Mouse (Mus musculus) brain, adult 2 months (tissue): ENCODE data around the gene Cfap74.
"Not testable (repeated sequence)": the region's sequence is repeated elsewhere in the genome, so short reads cannot be mapped to it uniquely, and the experiment has no call there.

Experiments used
- DNase-seq: peaks from one replicate; pipeline ENCODE4 v3.0.0; 2011; ENCODE audit warnings: low read depth, low spot score

Cfap74 gene

DNA sequence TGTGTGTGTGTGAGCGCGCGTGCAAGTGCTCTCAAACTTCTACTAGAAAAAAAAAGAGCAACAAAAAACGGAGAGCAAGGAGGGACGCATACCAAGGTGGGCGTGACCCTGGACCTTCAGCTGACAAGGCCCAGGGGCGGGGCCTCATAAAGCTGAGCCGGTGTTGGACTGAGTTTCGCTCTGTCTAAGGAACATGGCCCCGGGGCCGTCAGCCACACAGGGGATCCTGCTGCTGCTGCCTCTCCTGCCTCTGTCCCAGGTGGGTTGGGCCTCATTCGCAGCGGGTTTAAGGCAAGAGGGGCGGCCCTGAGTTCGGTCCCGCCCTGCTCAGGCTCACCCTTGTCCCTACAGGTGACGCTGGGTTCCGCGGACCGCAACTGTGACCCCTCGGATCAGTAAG, 60.0 kb downstream of the Cfap74 start, which contains the start of gene Tmem52:
TSS of gene Tmem52 (plus strand) at position 163 of the 400 bp plus-strand sequence.
- no peak for DNase-seq

DNA sequence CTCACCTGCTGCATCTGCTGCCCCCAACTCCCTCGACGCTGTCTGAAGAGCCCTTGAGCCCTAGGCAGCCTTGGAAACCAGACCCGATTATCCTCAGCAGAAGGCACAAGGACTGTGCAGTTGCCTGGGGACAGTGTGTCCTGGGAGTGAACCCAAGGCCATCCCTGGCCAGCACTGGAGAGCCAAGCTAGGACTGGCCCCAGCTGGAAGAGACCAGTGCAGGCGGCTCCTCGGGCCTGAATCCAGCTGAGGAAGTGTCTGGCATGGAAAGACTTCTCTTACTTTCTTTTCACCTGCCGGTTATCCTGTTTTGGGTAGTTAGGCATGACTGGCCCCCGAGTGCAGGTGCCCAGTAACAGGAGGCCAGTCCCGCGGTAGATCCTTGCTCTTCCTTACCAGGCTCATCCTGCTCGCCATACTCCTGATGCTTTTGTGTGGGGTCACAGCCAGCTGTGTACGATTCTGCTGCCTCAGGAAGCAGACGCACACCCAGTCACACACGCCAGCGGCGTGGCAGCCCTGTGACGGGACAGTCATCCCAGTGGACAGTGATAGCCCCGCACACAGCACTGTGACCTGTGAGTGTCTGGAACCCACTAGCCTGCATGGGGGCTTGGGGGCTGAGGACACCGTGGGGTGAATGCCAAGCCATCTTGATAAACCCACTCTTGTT, 60.7 kb downstream of the Cfap74 start:
- no peak for DNase-seq

DNA sequence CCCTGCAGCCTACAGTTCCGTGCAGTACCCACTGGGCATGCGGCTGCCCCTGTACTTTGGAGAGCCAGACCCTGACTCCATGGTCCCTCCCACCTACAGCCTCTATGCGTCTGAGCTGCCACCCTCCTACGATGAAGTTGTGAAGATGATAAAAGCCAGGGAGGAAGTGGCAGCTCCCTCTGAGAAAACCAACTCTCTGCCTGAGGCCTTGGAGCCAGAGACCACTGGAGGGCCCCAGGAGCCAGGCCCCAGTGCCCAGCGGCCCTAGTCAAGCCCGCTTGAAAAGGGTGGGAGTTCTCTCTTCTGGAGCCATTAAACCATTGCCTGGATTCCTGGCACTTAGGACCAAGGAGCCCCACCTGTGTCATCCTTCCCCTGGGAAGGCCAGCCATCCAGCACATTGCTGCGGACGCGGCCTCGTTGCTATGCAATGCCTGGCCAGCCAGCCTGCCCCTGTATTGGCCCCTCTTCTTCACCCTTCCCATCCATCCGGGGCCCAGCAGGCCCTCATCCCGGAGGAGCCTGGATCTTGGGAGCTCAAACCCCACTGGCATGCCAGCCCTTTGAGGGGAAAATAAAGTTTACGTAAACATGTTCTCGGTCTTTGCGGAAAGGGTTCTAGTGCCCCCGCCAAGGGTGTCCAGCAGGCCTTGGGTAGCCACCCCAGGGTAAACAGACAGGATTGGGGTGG, 61.4 kb downstream of the Cfap74 start:
- DNase-seq = no peak

DNA sequence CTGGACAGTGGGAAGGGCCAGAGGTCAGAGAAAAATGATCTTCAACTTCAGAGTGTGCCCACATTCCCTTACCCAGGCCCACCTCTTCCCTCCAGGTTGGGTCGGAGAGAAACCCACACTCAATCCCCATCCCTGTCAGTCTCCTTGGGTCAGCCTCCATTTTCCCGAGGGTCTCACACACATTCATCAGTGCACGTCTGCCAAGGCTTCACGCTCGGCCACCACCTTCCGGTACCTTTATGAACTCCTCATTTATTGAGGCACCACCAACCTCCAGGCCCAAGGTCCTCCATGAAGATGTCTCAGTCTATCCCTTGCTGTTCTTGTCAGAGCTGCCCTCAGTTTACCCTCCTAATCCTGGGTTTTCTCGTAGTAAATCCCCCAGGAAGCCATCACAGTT, 62.0 kb downstream of the Cfap74 start:
- DNase-seq = no peak

DNA sequence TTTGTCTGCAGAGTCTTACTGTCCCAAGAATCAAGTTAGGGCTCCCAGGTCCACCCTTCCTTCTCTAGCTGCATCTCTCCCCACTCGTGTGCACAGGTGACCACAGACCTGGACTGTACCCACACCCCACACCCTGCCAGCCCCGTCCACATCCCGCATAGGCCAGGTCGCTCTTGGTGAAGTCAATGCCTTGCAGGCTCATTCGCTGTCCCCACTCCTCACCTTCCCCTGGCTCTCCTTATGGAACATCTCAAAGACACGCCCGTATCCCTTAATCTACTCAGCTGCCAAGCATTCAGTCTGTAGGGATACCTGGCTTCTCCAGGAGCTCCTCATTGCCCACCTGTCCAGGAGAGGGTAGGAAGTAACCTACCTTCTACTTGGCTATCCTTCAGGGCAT, 62.4 kb downstream of the Cfap74 start:
- no peak for DNase-seq

DNA sequence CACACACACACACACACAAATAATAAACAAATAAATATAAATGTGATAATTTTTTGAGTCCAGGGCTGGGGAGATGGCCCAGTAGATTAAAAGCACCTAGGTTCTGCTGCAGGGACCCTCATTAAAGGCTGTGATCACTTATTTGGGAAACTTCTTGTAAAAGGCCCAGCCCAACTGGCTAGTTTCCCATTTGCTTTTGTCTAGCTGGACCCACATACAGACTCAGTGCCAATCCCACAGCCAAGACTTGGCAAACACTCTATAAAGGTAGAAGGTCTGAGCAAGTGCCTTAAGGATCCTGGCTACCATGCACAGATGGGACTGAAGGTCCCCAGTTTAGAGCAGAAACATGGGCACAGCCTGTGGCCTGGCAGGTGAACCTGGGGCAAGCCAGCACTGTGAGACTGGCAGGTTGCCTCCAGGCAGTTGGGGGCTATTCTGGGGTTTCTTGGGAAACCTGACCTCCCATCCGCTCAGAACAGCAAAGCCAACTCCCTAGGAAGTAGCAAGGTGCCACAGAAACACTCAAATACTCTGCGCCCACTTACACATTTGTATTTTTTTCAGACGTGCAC, 63.8 kb downstream of the Cfap74 start:
- DNase-seq = peak; percentile 90

DNA sequence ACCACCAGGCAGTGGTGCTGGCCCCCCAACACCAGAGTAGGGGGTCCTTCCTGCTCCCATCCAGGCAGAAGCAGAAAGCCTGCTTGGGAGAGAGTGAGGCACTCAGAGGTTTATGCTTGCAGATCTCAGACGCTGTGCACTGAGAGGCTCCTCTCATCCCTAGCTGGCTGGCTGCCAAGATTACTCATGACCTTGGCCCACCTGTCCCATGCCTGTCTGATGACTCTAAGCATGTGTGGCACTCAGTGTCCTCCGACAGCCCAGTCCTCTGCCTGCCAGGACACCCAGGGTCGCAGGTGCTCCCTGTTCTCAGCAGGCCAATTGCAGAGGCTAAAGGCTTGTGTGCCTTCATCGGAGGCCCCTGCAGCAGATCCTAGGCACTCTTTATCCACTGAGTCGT, 64.3 kb downstream of the Cfap74 start:
- DNase-seq = peak; percentile 85

DNA sequence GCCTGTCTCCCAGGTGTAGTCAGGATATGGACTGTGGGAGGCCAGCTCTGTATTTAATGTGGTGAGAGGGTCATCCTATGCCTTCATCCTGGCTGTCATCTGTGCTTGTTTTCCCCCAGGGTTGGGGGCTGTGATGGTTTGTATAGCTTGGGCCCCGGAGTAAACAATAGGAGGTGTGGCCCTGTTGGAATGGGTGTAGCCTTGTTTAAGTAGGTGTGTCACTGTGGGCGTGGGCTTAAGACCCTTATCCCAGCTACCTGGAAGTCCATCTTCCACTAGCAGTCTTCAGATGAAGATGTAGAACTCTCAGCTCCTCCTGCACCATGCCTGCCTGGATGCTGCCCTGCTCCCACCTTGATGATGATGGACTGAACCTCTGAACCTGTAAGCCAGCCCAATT, 64.8 kb downstream of the Cfap74 start:
- not testable (repeated sequence) for DNase-seq

DNA sequence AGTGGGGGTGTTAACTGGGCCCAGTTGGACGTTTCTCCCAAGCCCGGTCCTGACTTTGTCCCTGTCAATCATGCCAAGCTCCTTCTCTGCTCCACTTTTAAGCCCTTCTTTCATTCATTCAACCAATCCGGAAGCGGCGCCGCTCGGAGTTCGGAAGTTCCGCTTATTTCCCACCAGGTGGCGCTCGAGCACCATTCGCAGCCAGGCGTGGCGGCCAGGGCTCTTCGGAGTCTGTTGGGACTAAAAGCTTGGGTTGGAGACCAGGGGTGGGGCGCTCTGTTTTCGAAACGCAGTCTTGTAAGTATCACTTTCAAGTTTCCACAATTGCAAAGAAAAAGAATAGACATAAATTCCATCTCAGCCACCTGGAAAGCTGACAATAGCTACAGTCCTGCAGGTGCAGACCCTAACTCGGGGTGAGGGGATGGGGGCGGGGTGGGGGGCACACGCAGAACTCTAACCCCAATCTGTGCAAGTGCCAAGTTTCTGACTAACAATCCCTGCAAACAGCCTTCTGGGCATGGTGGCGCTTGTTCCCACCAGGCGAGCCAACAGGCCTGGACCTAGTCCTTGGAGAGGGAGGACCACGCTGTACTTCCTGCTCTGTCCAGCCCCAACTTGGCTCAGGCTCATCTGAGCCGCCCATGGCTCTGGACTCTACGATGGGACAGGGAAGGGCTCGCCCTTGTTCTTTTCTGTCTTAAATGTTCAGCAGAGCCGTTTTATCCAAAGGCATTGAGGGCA, 72.6 kb downstream of the Cfap74 start:
- peak; percentile 80 for DNase-seq

DNA sequence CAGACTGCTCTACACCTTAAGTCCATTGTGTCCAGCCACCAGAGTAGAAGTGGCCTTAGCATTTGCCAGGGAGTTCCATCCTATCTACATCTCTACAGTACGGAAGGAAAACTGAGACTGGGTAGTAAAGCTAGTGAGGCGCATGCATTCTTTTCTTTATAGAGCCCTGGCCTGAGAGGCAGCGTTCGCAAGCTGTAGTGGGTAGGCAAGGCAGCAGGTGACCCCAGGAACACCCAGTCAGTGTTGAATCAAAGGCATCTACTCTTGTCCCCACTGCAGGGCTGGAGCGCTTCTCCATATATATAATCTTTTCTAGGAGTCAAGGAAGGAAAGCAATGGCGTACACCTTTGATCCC, 73.1 kb downstream of the Cfap74 start:
- no peak for DNase-seq

DNA sequence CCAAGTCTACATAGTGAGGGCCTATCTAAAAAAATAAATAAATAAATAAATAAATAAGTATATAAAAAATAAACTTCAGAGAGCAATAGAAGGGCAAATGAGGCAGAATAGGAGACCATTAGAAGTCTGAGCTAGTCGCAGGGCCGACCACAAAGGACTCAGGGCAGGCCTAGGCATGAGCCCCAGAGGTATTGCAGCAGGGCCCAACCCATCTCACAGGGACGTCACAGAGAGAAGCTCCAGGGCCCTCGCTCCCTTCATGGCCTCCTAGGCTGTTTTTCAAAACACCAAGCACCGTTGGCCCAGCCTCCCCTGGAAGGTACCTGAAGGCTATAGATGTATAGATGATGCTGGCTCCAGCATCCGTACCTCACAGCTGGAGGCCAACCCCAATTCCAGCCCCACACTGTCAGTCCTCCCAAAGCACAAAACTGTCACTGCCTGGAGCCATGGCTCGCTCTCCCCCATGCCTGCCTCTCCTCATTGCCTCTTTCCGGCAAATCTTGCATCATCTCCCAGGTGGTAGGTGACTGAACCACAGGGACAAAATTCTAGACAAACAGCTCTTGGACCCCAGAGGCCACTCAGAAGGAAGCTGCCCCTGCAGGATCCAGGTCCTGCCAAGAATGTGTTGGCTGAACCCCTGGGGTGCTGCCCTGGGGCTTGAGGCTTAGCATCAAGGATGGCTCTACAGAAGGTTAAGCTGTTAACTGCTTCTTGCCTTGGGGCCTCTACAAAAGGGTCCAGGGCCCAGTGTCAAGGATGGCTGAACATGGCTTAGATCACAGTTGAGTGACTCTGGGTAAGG, 73.9 kb downstream of the Cfap74 start:
- no peak for DNase-seq

DNA sequence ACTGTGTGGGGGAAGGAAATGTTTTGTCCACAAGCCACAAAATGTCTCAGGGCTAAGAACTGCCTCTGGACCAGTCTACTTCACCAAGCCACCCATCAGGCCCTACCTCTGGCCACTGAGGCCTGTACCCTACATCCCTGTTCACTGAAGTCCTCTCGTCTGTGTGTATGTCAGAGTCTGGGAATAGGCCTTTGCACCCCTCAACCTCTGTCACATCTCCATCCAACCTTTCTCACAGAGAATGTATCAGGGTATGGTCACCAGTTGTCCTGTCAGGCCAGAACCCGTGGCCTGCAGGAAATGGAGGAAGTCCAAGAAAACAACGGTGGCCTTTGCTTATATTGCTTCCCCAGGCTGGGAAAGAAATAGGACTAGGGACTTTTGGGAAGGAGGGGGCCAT, 76.5 kb downstream of the Cfap74 start:
- no peak for DNase-seq

DNA sequence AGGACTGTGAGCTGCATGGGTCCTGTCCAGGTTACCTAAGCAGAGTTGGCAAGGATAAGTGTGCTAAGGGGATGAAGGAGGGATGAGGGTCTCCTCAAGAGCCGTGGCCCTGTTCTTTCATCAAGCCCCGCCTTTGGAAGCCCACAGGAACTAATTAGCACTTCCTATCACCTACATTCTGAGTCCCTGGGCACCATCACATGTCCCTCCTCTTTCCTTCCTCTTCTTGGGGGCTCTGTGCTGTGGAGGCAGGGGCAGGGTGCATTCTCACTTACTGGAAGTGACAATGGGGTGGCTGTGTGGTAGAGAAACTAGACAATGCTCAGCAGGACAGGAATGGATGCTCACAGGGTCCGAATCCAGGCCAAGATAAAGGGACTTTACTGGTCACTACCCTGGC, 78.8 kb downstream of the Cfap74 start:
- DNase-seq = no peak

DNA sequence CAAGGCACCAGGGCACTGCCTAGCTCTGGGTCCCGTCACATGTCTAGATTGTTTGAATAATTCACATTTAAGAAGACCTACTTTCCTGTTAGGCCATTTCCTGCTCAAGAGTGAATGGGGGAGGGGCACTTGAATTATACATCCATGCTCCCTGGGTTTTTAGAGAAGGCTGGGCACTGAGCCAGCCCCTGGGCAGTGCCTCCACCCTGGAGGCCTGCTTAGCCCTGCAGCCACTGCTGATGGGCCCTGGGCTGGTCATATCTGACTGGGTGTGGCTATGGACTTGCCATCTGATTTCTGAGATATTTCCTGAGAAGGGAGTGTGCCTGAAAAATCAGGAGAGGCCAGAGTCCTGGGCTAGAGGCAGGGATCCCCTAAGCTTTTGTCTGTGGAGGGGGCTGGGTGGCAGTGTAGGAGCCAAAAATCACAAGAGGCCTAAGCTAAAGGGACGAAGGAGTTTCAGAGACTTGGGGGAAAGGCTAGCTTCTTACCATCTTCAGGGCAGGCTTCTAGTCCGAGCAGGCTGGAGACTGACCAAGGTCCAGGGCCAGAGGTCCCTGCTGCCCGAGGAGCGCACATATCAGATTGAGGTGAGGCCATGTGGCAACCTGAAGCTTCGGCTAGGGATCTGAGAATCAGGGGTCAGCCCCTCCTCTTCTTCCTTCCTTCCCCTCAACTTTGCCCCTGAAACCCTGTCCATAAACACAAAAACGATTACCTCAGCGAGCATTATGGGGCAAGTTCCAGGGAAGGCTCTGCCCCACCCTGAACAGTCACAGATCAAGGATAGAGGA, 79.4 kb downstream of the Cfap74 start:
- peak; percentile 44 for DNase-seq

DNA sequence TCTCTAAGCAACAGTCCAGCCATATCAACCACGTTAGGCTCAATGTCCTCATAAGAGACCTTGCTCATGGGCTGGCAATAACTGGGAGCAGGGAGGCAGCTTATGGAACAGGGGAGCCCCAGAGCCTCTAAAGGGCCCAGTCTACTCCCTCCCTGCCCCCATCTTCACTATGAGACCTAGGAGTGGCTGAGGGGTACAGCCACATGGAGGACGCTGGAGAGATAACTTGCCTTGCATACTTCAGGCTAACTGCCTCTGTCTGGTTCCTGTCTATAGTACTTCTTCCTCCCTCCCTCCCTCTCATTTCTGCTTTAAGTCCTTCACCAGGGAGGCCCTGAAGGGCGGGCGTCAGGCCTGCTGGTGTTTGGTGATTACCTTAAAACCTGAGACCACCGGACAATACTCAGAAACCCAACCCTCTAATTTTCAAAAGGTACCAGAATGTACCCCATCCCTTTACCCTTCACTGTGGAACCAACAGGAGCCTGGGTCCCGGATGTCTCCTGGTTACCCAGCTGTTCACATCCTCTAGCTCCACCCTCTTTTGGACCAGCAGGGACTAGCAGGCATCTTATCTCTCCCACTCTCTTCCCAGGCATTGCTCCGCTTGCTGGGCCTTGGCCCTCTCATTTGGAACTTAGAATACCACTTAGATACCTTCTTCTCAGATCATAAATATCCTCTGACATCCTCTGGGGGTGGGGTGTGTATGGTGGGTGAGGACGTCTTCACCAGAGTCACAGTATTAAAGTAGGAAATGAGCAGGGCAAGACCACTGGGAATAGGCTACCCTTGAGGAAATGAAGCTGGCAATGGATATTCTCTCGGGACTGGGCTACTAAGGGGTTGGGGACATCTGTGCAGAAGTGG, 80.3 kb downstream of the Cfap74 start:
- DNase-seq = no peak

DNA sequence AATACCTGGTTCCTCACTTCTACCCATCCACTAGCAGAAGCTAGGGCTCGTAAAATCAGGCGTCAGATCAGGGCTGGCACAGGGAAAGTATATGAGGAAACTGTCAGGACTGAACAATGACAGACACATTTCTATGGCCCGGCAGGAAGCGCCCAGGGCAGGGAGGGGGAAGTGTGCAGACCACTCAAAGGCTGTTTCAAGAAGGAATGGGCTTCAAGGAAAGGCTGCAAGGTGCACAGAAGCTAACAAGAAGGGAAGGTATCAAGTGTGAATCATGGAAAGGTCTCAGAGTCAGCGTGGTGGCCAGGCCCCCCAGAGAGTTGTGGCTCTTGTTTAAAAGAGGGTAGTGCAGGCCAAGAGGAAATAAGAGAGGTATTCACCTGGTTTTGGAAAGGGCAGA, 81.5 kb downstream of the Cfap74 start:
- no peak for DNase-seq

DNA sequence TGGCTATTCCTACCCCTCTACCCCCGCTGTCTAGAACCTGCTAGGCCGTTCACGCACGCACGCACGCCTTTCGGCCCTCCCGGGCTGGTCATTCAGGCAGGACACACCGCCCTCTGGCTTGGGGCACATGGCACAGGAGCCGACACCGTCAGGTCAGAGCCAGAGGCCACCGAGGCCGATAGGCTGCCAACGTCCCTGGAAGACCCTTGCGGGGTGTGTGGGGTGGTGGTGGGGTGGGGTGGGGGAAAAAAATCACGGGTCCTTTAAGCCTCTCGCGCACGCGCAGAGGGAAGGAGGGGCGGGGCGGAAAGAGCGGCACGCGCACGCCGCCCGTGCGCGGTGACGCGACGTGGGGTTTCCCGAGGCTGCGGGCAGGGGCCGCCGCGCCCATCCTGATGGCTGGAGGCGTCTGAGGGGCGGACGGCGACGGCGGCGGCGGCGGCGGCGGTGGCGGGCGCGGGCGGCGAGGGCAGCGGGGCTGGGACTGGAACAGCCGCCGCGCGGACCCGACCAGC, 82.1 kb downstream of the Cfap74 start, which contains the start of gene Gnb1:
TSS of gene Gnb1 (plus strand) at position 372 of the 515 bp plus-strand sequence.
- DNase-seq = peak; percentile 94

DNA sequence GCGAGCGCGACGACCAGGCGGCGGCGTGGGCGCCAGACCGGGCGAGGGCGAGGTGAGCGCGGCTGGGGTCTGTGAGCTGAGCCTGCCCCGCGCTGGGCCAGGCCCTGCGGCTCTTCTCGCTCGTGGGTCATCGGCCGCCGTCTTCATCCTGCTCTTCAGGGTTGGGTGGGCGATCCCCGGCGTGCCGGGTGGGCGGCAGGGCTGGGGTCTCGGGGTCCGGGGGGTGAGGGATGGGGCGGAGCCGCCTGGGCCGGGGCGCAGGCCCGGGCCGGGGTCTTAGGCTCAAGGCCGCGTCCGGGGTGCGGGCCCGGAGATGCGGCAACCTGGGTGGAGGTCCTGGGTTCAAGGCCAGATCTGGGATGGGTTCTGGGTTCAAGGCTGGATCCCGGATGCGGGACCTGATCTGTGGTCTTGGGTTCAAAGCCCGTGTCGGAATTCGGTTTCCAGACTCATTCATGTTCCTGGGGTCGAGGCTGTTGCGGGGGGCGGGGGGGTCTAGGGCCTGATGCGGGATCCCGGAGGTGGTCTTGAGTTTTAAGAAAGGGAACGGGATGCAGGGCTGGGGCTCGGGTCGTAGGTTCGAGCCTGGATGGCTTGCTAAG, 82.6 kb downstream of the Cfap74 start:
- no peak for DNase-seq

DNA sequence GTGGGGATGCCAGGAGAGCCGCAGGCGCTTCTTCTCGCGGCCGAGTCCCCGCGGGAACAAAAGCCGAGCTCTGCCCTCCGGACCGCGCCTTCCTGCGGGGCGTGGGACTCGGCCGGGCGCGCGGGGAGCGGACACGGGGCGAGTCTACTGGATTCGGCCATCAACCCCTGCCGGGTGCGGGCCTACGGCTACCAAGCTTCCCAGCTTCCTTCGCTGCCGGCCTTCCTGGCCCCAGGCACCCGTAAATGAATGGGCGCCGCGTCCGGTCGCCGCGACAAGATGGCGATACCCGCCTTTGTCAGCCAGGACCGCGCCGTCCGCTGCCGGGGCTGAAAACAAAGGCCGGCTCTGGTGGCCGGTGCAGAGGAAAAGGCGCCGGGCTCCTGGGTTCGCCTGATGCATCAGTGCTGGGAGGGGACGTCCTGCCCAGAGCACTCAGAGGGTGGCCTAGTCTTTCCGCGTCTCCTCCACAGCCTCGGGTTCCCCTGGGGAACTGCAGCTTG, 83.2 kb downstream of the Cfap74 start:
- peak; percentile 66 for DNase-seq
